Mouse (Mus musculus): ENCODE measurements around the gene Aldh2.

The Aldh2 gene

GRCm38 (mm10) chr5:121525774-121526450 lies 67.7 kb downstream of the Aldh2 start:
- in situ Hi-C loops (cut with MboI; ENCODE audit: low pct_unique_long_range_greater_than_20kb in 1 of 2, low sequenced_read_pairs in 2 of 2, unreplicated experiment in 1 of 2): no loop called here

GRCm38 (mm10) chr5:121519758-121520157 lies 73.9 kb downstream of the Aldh2 start:
- in situ Hi-C loops (cut with MboI; ENCODE audit: low pct_unique_long_range_greater_than_20kb in 1 of 2, low sequenced_read_pairs in 2 of 2, unreplicated experiment in 1 of 2): loop anchor here in 1 of 2 experiments (10.0 kb wide), 1 partner anchor 85 kb away; no protein-coding TSS in a partner anchor

- in situ Hi-C loops (cut with MboI; ENCODE audit: low pct_unique_long_range_greater_than_20kb in 1 of 2, low sequenced_read_pairs in 2 of 2, unreplicated experiment in 1 of 2): loop anchor here in 1 of 2 experiments (10.0 kb wide), 1 partner anchor 86 kb away; no protein-coding TSS in a partner anchor
These were observed 74.6 kb downstream of the Aldh2 start for GRCm38 (mm10) chr5:121518983-121519382.
